Mouse (Mus musculus) embryonic facial prominence, embryonic 10.5 days (tissue): ENCODE data around the gene Otud4. TPM values are rescaled to one million over a fixed set of nuclear protein-coding genes. Genes with fewer than 3 reads are reported as not detected.

Experiments
- DNase-seq: peaks from one replicate; pipeline ENCODE4 v3.0.0-alpha.2; 2017; ENCODE audit warnings: low spot score
- H3K27ac ChIP-seq: fragments of 300-500 bp; sonication (generic); replicated peaks from 2 replicates; pipeline ENCODE4 v1.5.1; 2016; ENCODE audit warnings: mild to moderate bottlenecking
- H3K27me3 ChIP-seq: fragments of 300-500 bp; sonication (generic); replicated peaks from 2 replicates; pipeline ENCODE4 v1.6.1; 2016; ENCODE audit warnings: low read depth, mild to moderate bottlenecking; ENCODE audit not compliant: poor library complexity, severe bottlenecking
- H3K36me3 ChIP-seq: fragments of 300-500 bp; sonication (generic); replicated peaks from 2 replicates; pipeline ENCODE4 v1.6.1; 2016; ENCODE audit warnings: mild to moderate bottlenecking, moderate library complexity
- H3K4me1 ChIP-seq: fragments of 300-500 bp; sonication (generic); 2 replicates; pipeline ENCODE4 v1.6.1; 2016
- H3K4me3 ChIP-seq: fragments of 300-500 bp; sonication (generic); 2 replicates; pipeline ENCODE4 v1.5.1; 2016; ENCODE audit warnings: mild to moderate bottlenecking, moderate library complexity
- H3K9me3 ChIP-seq: fragments of 300-500 bp; sonication (generic); 2 replicates; pipeline ENCODE4 v1.6.1; 2016; ENCODE audit warnings: mild to moderate bottlenecking
- WGBS: fragments of 180-500 bp; shearing (Covaris S2); methylation state at CpG from one replicate; pipeline ENCODE4 v1.1.7; 2016; 5-methylcytosine and 5-hydroxymethylcytosine counted together
- polyA plus RNA-seq: library from polyadenylated mRNA; unstranded; fragments of >200 nt; fragmentation: Nextera tagmentation; extraction: Ambion mirVana; gene quantifications from 2 replicates; pipeline ENCODE4 v1.2.1, GENCODE M21; 2016

The Otud4 gene
- polyA plus RNA-seq, 1 experiment from 2014 or later, result 16.1 TPM

DNA sequence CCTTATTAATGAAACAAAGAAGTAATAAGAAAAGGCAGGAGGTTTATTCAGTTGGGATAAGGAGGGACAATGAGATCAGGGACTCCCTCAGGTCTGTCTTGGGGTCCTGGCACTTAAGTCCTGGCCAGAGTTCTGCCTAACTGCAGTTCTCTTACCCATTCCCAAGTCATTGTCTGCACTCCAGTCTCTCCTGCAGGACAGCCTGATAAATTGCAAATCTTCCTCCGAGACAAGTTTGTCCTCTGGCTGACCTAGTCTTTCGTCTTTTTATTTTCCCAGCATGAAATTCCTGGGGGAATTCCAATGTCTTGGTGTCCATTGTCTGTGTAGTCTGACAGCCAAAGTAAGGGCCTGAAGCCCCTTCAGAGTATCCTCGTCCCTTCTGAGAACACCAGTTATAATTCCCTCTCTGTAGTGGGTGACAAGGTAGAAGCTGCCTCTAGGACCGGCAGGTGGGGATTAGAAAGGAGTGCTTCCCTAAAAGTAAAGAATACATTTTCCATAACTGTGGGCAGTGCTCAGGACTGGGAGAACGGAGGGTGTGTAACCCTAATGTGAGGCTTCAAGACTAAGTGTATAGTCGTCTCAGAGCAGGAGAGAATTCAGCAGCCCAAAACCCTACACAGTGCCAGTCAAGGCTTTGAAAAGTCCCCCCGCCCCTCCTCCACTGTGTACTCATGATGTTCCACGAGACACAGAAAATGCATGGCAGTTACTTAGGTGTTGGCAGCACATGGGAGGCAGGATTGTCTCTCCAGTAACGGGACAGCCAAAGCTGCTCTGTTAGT is 18.7 kb upstream of the Otud4 start:
- Histone ChIP-seq H3K27ac (no peak overlapping the region), H3K4me1 (peaks cover 20% of the 10 kb centered on the region), H3K36me3 (no peaks in the 10 kb centered on the region), H3K9me3 (no peaks in the 10 kb centered on the region), H3K4me3 (no peak overlapping the region), H3K27me3 (no peaks in the 10 kb centered on the region)
- WGBS, result 58% methylated on average over 9 of the region's 9 CpGs
- DNase-seq, result no peak

- Histone ChIP-seq H3K4me3 (no peak overlapping the region), H3K27me3 (no peaks in the 10 kb centered on the region), H3K36me3 (no peaks in the 10 kb centered on the region), H3K27ac (no peak overlapping the region), H3K4me1 (peaks cover 16% of the 10 kb centered on the region), H3K9me3 (no peaks in the 10 kb centered on the region)
- WGBS, result 81% methylated on average over 11 of the region's 11 CpGs
- no peak for DNase-seq
Measured at GRCm38 (mm10) chr8:79622346-79622745, 17.1 kb upstream of the Otud4 start.

- Histone ChIP-seq H3K36me3 (no peaks in the 10 kb centered on the region), H3K27ac (no peak overlapping the region), H3K4me3 (no peak overlapping the region), H3K9me3 (no peaks in the 10 kb centered on the region), H3K4me1 (peaks cover 16% of the 10 kb centered on the region), H3K27me3 (no peaks in the 10 kb centered on the region)
- DNase-seq, result no peak
- WGBS, result 95% methylated on average over 12 of the region's 12 CpGs
Measured at GRCm38 (mm10) chr8:79623351-79623750, 16.1 kb upstream of the Otud4 start.

DNA sequence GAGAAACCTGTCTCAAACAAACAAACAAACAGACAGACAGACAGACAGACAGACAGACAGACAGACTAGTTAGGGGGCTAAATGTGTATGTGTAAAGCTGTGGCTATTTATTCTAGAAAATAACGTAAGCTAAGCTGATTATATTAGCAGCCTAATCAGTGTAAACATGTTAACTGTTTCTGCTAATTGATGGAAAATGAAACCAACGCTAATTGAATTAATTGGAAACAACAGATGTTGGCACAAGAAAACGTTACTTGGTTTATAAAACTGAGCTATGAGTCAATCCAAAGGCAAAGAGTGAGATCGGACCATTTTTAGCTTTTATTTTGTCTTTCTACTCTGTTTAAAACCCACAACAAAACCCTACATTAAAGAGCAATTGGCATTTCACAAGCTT is 15.0 kb upstream of the Otud4 start:
- 77% methylated on average over 4 of the region's 4 CpGs for WGBS
- Histone ChIP-seq H3K9me3 (no peaks in the 10 kb centered on the region), H3K4me3 (no peak overlapping the region), H3K27me3 (no peaks in the 10 kb centered on the region), H3K36me3 (no peaks in the 10 kb centered on the region), H3K4me1 (peaks cover 16% of the 10 kb centered on the region), H3K27ac (no peak overlapping the region)
- DNase-seq, result no peak

- DNase-seq, result no peak
- 86% methylated on average over 5 of the region's 5 CpGs for WGBS
- no peak overlapping the region for H3K4me3 ChIP-seq
- no peaks in the 10 kb centered on the region for H3K36me3 ChIP-seq
- H3K27me3 ChIP-seq, result no peaks in the 10 kb centered on the region
- H3K9me3 ChIP-seq, result no peaks in the 10 kb centered on the region
- H3K27ac ChIP-seq, result no peak overlapping the region
- no peaks in the 10 kb centered on the region for H3K4me1 ChIP-seq
Measured at GRCm38 (mm10) chr8:79626213-79626612, 13.2 kb upstream of the Otud4 start.

DNA sequence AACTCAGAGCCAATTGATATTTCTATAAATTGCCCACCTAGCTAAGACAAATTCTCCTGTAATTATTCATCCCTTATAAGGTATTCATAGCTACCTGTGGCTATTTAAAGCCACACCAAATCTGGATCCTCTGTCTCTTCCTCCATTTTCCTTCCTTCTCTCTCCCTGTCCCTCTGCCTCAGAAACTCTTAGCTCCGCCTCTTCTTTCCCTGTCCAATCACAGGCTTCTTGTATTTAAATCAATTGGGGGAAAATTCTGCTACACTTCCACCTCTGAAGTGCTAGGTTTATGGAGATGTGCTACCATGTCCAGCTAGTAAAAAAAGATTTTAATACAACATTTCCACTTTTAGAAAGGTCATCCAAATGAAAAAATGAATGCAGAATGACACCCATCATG is 3.9 kb upstream of the Otud4 start:
- Histone ChIP-seq H3K27me3 (no peaks in the 10 kb centered on the region), H3K4me3 (no peak overlapping the region), H3K36me3 (no peaks in the 10 kb centered on the region), H3K9me3 (no peaks in the 10 kb centered on the region), H3K27ac (no peak overlapping the region), H3K4me1 (peaks cover under 1% of the 10 kb centered on the region; the same call in 1 of the 2 replicates)
- DNase-seq, result no peak
- 89% methylated on average over 1 of the region's 1 CpGs for WGBS

GRCm38 (mm10) chr8:79636151-79636550 is 3.3 kb upstream of the Otud4 start:
- Histone ChIP-seq H3K4me1 (peaks cover 7% of the 10 kb centered on the region), H3K9me3 (no peaks in the 10 kb centered on the region), H3K36me3 (no peaks in the 10 kb centered on the region), H3K27me3 (no peaks in the 10 kb centered on the region), H3K4me3 (no peak overlapping the region), H3K27ac (no peak overlapping the region)
- no peak for DNase-seq
- WGBS, result 80% methylated on average over 1 of the region's 1 CpGs

- no peak for DNase-seq
- 84% methylated on average over 3 of the region's 3 CpGs for WGBS
Measured at GRCm38 (mm10) chr8:79637237-79637636, 2.2 kb upstream of the Otud4 start.

GRCm38 (mm10) chr8:79638001-79638706 is 1.3 kb upstream of the Otud4 start:
- no peaks in the 10 kb centered on the region for H3K27me3 ChIP-seq
- H3K4me3 ChIP-seq, result peak overlapping the region; percentile 94
- H3K9me3 ChIP-seq, result no peaks in the 10 kb centered on the region
- DNase-seq, result no peak
- peaks cover 23% of the 10 kb centered on the region for H3K4me1 ChIP-seq
- H3K27ac ChIP-seq, result peak overlapping the region; percentile 98
- no peaks in the 10 kb centered on the region for H3K36me3 ChIP-seq
- 11% methylated on average over 11 of the region's 11 CpGs for WGBS

More at GRCm38 (mm10) chr8:79637237-79637636, 2.2 kb upstream of the Otud4 start:
- no peaks in the 10 kb centered on the region for H3K36me3 ChIP-seq
- peaks cover 18% of the 10 kb centered on the region for H3K4me1 ChIP-seq
- no peaks in the 10 kb centered on the region for H3K27me3 ChIP-seq
- no peaks in the 10 kb centered on the region for H3K9me3 ChIP-seq
- H3K4me3 ChIP-seq, result no peak overlapping the region
- H3K27ac ChIP-seq, result no peak overlapping the region

DNA sequence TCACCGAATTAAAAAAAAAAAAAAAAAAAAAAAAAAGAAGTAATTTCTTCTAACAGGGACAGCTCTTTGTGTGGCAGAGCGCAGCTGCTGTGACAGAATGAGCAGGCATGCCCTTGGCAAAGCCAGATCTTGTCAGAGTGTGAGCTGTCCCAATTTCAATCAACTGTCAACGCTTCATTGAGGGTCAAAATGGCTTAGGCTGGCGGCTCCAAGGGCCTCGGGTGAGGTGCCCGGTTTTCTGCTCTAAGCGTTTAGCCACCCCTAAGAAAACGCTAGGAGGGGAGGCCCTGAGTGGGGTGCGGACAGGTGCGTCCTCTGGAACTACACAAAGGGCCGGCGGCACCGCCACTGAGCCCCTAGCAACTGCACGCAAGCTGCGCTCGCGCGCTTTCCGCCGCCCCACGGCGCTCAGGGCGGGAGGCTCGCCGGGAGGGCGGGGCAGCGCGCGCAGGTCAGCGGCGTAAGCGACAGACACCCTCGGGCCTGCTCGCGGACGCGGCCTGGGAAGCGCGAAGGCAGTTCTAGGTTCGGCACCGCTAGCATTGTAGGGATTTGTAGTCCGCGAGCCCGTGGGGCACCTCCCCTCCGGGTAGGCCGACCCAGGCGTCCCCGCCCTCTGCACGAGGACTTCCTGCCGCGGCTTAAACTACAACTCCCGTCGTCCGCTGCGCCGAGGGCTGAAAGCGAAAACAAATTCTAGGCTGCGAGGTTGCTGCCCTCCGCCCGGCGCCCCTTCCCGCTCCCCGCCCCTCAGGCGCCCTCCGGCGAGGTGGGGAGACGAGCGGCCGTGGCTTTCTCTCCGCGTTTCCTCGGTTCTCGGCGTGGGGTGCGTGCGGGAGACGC is 490 bp upstream of the Otud4 start:
- 1% methylated on average over 77 of the region's 77 CpGs for WGBS
- Histone ChIP-seq H3K27ac (peak overlapping the region; percentile 98), H3K9me3 (no peaks in the 10 kb centered on the region), H3K27me3 (no peaks in the 10 kb centered on the region), H3K4me3 (peak overlapping the region; percentile 94), H3K36me3 (peaks cover 7% of the 10 kb centered on the region), H3K4me1 (peaks cover 23% of the 10 kb centered on the region)
- peak; percentile 99 for DNase-seq

DNA sequence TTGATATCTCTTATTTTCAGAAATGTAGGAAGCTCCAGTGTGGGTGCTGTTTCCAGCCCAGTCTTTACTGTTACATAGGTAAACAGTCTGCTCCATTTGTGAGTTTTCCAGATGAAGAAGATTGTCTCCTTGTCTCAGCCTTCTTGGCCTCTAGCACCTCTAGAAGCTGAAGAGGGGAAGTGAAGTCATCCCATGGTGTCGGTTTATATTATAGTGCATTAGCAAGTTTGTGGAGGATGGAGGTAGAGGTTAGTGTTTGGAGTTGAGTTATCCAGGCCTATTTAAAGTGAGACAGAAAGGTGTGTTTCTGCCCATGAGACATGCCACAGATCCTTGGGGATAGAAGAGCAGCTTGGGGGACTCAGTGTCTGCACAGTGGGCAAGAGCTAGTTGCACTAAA is 1.7 kb downstream of the Otud4 start:
- Histone ChIP-seq H3K27ac (no peak overlapping the region), H3K9me3 (no peaks in the 10 kb centered on the region), H3K4me1 (peaks cover 23% of the 10 kb centered on the region), H3K4me3 (peak overlapping the region; percentile 94), H3K36me3 (peaks cover 29% of the 10 kb centered on the region), H3K27me3 (no peaks in the 10 kb centered on the region)
- WGBS, result 41% methylated on average over 1 of the region's 1 CpGs
- DNase-seq, result no peak

DNA sequence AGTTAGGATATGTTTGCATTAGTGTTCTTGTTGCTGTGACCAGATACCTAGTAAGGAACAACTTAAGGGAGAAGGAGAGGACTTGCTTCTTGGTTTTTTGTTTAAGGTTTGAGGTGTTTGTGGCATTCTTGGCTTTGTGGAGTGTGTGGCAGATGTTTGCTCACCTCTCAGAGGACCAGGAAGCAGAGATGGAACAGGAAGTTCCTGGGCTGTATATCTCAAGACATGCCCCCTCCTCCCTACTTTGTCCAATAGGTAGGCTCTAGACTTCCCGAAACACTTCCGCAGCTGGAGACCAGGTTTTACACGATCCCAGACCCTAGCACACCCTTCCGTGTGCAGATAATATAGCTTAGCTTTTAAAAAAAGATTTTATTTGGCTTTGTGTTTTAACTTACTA is 10.2 kb downstream of the Otud4 start:
- H3K27me3 ChIP-seq, result no peaks in the 10 kb centered on the region
- H3K4me3 ChIP-seq, result no peak overlapping the region
- WGBS, result 94% methylated on average over 4 of the region's 4 CpGs
- H3K4me1 ChIP-seq, result no peaks in the 10 kb centered on the region
- no peaks in the 10 kb centered on the region for H3K9me3 ChIP-seq
- H3K36me3 ChIP-seq, result peaks cover 89% of the 10 kb centered on the region
- DNase-seq, result no peak
- no peak overlapping the region for H3K27ac ChIP-seq
